Mouse (Mus musculus) kidney, adult 9 months (tissue): ENCODE measurements at regions not wholly inside any gene's neighbourhood (a gene's known extent, or its start where the extent isn't known, plus 50 kb on each side); places are given as distances from the start of the nearest gene placed in this dataset.

Source experiments
- DNase-seq: peaks from one replicate; pipeline ENCODE4 v3.0.0; 2022

GRCm38 (mm10) chr6:99976144-99976543, 250.0 kb upstream of the Prok2 start:
- DNase-seq, result no peak

GRCm38 (mm10) chr6:99975486-99975885, 249.3 kb upstream of the Prok2 start:
- no peak for DNase-seq

DNA sequence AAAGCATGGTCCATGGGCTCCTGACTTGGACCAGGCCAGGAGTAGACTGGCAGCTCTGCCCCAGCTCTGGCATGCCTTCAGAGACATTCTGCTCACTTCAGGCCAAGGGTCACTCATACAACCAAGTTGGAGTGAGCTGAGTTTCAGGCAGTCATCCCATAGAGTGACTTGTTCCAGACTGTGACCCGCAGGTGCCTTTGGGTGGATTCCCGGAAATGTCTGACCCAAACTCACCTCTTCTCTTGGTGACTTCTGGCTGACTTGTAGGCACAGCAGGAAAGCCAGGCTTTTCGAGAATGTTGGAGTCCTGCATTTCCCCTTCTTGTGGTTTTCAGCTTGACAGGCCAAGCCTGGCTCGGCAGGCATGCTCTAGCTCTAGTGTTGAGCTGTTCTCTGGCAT, 248.3 kb upstream of the Prok2 start:
- DNase-seq, result peak; percentile 66

DNA sequence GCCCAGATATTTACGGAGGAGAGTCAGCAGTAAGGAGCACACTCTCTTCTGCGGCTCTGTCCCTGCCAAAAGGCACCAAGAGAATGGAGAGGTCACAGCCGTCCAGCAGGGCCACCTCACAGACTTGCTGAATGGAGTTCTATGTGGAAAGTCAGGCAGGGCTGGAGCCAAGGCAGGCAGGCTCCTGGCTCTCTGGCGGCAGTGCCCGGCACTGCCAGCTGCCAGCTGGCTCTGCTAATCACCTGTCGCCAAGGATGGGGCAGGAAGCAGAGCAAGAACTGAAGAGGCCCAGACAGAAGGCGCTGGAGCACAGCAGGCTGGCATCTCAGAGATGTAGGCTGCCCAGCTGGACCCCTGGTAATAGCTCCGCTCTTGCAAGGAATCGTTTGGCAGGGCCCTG, 245.2 kb upstream of the Prok2 start:
- no peak for DNase-seq

DNA sequence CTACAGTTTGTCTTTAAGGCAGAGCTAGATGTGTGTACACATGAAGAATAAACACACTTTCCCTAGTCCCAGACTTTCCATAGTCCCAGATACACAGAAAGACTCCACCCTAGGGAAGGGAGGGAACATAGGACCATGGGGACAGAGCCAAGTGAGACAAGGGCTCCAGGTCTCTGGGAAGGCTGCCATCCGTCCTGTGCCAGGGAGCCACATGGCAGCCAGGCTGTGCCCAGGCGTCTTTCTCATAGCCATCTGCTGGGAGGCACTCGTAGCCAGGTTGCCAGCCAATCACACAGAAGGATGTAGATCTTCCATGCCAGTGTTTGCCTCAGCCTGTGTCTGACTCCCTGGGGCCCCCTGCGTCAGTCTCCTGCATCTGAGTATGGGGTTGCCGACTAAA, 242.7 kb upstream of the Prok2 start:
- no peak for DNase-seq

DNA sequence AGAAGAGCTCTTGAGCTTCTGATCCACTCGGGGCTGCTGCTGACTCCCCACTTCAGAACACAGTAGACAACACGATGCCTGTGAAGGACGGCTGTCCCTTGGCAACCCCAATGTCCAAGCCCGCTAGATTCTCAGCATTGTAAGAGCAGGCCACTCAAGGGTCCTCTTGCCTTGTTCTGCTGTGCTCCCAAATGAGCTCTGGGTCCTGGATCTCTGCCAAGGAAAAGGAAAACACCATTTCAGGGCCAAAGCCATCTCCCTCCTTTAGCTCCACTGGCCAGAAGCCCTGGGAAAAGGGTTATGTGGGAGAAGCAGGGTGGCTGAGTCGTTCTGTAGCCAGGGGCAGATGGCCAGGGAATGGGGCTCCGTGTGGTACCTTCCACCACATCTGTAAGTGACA, 241.3 kb upstream of the Prok2 start:
- no peak for DNase-seq

GRCm38 (mm10) chr6:99964540-99964939, 238.3 kb upstream of the Prok2 start:
- DNase-seq, result no peak

DNA sequence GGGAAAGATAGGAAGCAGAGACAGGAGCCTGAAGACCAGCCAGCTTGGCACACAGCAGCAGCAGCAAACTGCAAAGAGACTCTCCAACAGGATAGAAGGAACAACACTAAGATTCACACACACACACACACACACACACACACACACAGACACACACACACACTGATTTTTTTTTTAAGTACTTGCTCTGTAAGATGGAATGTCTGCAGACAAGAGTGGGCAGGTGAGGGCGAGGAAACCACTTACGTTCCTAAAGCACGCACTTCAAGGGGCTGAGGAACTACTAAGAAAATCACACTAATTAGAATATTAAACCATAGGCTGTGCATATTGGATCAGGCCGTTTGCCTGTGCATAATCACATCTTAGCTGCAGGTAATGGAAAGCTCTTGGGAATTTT, 237.8 kb upstream of the Prok2 start:
- DNase-seq, result no peak

DNA sequence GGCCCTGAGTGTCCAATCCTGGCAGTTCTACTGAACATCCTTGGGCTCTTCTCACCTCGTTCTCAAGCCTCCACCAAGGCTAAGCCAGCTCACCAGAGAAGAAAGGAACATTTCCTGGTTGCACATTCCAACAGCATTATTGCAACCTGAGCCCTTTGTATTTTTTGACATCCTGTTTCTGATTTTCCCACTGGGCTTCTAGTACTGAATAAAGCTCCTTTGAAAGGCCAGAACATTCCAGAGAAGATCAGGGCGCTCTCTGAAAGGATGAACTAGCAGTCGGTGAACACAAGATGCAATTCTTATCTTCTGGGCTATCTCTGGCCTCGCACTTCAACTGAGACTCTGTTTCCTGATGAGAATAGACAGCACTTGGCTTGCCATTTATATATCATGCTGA, 233.2 kb upstream of the Prok2 start:
- DNase-seq, result no peak

- no peak for DNase-seq
Observed at GRCm38 (mm10) chr6:99954832-99955830, 228.9 kb upstream of the Prok2 start.

DNA sequence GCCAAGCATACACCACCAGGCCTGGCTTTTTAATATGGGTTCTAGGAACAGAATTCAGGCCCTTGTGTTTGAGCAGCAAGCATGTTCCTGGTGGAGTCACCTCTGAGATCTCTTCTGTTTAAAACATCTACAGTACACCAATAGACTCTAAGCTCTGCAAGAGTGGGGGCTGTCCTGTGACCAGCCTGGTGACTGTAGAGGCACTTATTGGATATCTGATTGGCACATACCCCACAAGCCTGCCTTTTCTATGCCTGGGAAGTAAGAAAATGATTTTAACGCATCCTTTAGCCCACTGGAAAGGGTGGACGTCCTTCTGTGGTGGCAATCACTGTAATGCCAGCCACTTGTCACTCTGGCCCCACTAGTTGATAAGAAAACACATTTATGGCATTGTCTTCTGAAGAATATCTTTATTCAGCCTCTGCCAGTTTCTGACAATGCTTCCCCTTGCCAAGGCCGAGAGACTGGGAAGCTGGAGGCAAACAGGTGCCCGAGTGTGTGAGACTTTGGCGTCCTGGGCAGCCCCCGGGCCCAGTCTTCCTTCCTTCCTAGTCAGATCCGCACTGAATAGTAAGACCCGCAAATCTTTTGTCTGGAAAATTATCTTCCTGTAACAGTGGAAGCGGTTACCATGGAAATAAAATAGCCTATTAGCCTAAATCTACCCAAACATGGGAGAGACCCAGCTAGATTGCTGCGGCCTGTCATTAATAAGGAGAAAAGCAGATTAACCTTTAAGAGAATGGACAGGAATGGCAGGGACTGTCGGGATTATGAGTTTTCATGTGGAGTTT, 228.0 kb upstream of the Prok2 start:
- no peak for DNase-seq

DNA sequence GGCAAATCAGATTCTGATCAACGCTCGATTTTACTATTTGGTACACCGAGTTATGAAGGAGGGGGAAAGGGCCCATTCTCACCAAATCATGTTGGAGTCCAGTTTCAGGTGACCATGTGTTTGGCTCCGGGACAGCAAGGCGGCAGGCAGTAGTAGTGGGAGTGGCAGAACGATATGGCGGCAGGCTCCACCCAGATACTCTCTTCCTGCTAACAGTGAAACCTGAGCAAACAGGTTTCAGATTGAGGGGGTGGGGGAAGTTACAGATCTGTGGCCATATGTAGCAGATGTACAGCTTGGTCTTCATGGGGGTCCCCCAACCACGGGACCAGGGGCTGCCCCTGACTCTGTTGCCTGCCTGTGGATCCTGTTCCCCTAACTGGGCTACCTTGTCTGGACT, 224.6 kb upstream of the Prok2 start:
- DNase-seq, result no peak

DNA sequence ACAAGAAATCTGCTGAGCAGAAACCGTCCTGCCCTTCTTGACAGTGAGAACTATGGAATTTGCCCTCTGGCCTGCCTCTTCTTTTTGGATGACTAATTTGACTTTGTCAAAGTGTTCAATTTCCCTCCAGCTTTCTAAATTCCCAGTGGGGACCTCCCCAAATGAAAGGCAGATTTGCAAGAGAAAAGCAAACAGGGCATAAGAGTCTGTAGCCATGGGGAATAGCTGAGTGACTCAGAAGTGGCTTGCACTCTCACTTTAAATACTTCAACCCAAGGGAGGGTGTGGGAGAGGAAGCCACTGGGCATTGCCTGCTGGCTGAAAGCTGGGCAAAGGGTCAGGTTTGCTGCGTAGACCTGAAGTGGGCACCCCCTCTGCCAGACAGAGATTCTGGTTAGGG, 220.7 kb upstream of the Prok2 start:
- no peak for DNase-seq

DNA sequence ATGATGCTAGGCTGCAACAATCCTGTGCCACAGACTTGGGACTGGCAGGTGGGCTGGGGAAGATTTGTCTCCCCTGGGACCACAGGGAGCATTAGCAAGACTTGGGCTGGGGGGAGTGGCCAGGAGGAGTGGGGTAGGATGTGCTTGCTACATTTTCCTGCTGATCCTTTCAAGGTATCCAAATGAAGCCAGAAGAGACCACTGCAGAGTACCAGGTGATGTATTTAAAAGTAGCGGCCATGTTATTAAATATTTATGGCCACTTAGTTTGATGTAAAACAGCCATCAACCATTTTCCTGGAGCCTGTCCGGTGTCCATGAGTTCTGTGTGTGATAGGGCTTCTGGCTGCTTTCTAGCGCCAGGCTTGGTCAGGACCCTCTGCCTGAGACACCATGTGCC, 220.3 kb upstream of the Prok2 start:
- DNase-seq, result no peak

- DNase-seq, result no peak
Observed at GRCm38 (mm10) chr6:99945691-99946090, 219.5 kb upstream of the Prok2 start.

DNA sequence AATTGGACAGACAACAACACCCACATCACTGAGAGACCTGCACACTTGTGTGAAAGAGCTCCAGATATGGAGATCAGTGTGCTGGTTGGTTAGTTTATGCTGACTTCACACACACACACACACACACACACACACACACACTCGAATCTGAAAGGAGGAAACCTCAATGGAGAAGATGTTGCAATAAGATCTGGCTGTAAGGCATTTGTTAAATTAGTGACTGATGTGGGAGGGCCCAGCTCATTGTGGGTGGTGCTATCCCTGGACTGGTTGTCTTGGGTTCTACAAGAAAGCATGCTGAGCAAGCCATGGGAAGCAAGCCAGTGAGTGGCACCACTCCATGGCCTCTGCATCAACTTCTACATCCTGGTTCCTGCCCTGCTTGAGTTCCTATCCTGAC, 216.8 kb upstream of the Prok2 start:
- DNase-seq, result no peak

- DNase-seq, result no peak
Observed at GRCm38 (mm10) chr6:99940118-99940517, 213.9 kb upstream of the Prok2 start.

GRCm38 (mm10) chr6:99939382-99939781, 213.2 kb upstream of the Prok2 start:
- no peak for DNase-seq

GRCm38 (mm10) chr6:99938949-99939348, 212.8 kb upstream of the Prok2 start:
- no peak for DNase-seq

DNA sequence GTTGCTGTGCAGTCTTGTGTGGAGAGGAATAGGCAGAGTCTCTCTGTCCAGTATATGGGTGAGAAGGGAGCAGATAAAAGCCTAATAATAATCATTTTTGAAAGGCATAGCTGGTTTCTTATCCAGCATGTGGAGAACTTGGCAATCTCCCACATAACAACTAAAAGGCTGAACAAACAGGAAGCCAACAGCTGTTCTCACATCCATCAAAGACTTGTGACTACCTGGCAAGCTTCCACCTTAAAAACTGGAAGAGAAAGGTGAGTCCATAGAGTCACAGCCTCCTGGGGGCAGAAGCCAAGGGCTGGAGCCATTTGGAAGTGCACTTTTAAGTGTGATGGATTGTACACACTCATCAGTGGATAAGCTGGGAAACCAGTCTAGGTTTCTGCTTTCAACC, 210.5 kb upstream of the Prok2 start:
- peak; percentile 46 for DNase-seq

- no peak for DNase-seq
Observed at GRCm38 (mm10) chr6:99935373-99935772, 209.2 kb upstream of the Prok2 start.

DNA sequence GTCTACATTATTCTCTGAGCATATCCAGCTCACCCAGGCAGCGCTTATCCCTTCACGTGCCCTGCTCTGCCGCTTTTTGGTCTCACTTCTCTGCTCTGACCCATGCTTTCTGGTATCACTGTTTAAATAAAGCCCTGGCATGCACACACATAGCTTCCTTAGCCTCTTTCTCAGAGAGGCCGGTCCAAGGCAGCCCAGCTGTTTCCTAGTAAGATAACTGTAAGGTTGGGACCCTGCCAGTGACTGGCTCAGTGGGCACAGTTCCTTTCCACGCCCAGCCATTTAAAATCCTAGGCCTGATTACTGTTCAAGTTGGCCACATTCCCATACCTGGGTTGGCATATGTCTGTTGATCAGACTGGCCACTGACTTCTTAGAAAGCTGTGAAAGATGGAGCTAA, 208.2 kb upstream of the Prok2 start:
- DNase-seq, result peak; percentile 66

GRCm38 (mm10) chr6:99933404-99933803, 207.2 kb upstream of the Prok2 start:
- no peak for DNase-seq

- DNase-seq, result no peak
Observed at GRCm38 (mm10) chr6:99932923-99933322, 206.7 kb upstream of the Prok2 start.
